Mouse (Mus musculus): ENCODE results near the gene Calml4. TPM values are rescaled to one million over a fixed set of nuclear protein-coding genes. Genes with fewer than 3 reads are reported as not detected.
A peak's percentile ranks its signal among the peaks of the same experiment; 100 is the strongest.

Gene Calml4
- polyA plus RNA-seq, 1 experiment from 2014 or later, result 32.8 TPM

DNA sequence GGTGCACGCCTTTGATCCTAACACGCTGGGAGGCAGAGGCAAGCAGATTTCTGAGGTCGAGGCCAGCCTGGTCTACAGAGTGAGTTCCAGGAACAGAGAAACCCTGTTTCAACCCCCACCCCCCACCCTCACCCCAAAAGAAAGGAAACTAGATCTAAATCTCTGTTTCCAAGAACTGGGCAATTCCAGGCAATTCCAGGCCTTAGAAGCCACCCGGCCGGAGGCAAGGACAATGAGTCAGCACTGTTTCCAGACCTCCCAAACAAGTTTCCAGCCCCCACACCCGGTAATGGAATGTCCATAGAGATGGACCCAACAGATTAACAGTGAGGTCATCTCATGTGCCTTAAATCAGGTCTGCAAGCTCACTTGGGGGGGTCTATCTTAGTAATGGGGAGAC, 28.0 kb upstream of the Calml4 start:
- 87% methylated on average over 6 of the region's 6 CpGs for WGBS
- Histone ChIP-seq H3K4me1 (replicated peaks; ENCODE audit: control insufficient read depth, insufficient read depth, low read length) (peaks cover 7% of the 10 kb centered on the region), H3K36me3 (replicated peaks; ENCODE audit: control insufficient read depth, insufficient read depth) (no peaks in the 10 kb centered on the region), H3K27me3 (ENCODE audit: control insufficient read depth, insufficient read depth, low read length) (no peaks in the 10 kb centered on the region), H3K9ac (no peak overlapping the region), H3K27ac (no peak overlapping the region), H3K4me3 (replicated peaks; ENCODE audit: low read length) (no peak overlapping the region), H3K9me3 (ENCODE audit: control insufficient read depth, low read length) (no peaks in the 10 kb centered on the region), H3K4me2 (replicated peaks) (no peak overlapping the region)
- DNase-seq (ENCODE audit: low spot score), result no peak
- no peak for ATAC-seq (ENCODE audit: low FRiP score)

GRCm38 (mm10) chr9:62834906-62835305, 23.0 kb upstream of the Calml4 start:
- DNase-seq (ENCODE audit: low spot score) (no peak), ATAC-seq (ENCODE audit: low FRiP score) (no peak)
- no peak overlapping the region for H3K9ac ChIP-seq
- H3K36me3 ChIP-seq (replicated peaks; ENCODE audit: control insufficient read depth, insufficient read depth), result no peaks in the 10 kb centered on the region
- WGBS, result 85% methylated on average over 5 of the region's 5 CpGs
- no peak overlapping the region for H3K4me2 ChIP-seq (replicated peaks)
- no peak overlapping the region for H3K27ac ChIP-seq
- peaks cover 8% of the 10 kb centered on the region for H3K4me1 ChIP-seq (replicated peaks; ENCODE audit: control insufficient read depth, insufficient read depth, low read length)
- H3K27me3 ChIP-seq (ENCODE audit: control insufficient read depth, insufficient read depth, low read length), result no peaks in the 10 kb centered on the region
- H3K9me3 ChIP-seq (ENCODE audit: control insufficient read depth, low read length), result no peaks in the 10 kb centered on the region
- H3K4me3 ChIP-seq (replicated peaks; ENCODE audit: low read length), result no peak overlapping the region

- DNase-seq (ENCODE audit: low spot score), result no peak
- ATAC-seq (ENCODE audit: low FRiP score), result no peak
- no peak overlapping the region for H3K4me3 ChIP-seq (replicated peaks; ENCODE audit: low read length)
- no peaks in the 10 kb centered on the region for H3K27me3 ChIP-seq (ENCODE audit: control insufficient read depth, insufficient read depth, low read length)
- H3K4me2 ChIP-seq (replicated peaks), result no peak overlapping the region
- H3K36me3 ChIP-seq (replicated peaks; ENCODE audit: control insufficient read depth, insufficient read depth), result no peaks in the 10 kb centered on the region
- H3K27ac ChIP-seq, result no peak overlapping the region
- peaks cover 8% of the 10 kb centered on the region for H3K4me1 ChIP-seq (replicated peaks; ENCODE audit: control insufficient read depth, insufficient read depth, low read length)
- H3K9me3 ChIP-seq (ENCODE audit: control insufficient read depth, low read length), result no peaks in the 10 kb centered on the region
- 53% methylated on average over 4 of the region's 4 CpGs for WGBS
- no peak overlapping the region for H3K9ac ChIP-seq
These were observed 22.0 kb upstream of the Calml4 start for GRCm38 (mm10) chr9:62835705-62836446.

GRCm38 (mm10) chr9:62837611-62838010, 20.3 kb upstream of the Calml4 start:
- WGBS, result 70% methylated on average over 3 of the region's 3 CpGs
- no peak for DNase-seq (ENCODE audit: low spot score)
- no peak overlapping the region for H3K4me3 ChIP-seq (replicated peaks; ENCODE audit: low read length)
- H3K9me3 ChIP-seq (ENCODE audit: control insufficient read depth, low read length), result no peaks in the 10 kb centered on the region
- no peak for ATAC-seq (ENCODE audit: low FRiP score)
- H3K27me3 ChIP-seq (ENCODE audit: control insufficient read depth, insufficient read depth, low read length), result no peaks in the 10 kb centered on the region
- H3K9ac ChIP-seq, result no peak overlapping the region
- peaks cover 8% of the 10 kb centered on the region for H3K4me1 ChIP-seq (replicated peaks; ENCODE audit: control insufficient read depth, insufficient read depth, low read length)
- H3K27ac ChIP-seq, result no peak overlapping the region
- no peaks in the 10 kb centered on the region for H3K36me3 ChIP-seq (replicated peaks; ENCODE audit: control insufficient read depth, insufficient read depth)
- no peak overlapping the region for H3K4me2 ChIP-seq (replicated peaks)

DNA sequence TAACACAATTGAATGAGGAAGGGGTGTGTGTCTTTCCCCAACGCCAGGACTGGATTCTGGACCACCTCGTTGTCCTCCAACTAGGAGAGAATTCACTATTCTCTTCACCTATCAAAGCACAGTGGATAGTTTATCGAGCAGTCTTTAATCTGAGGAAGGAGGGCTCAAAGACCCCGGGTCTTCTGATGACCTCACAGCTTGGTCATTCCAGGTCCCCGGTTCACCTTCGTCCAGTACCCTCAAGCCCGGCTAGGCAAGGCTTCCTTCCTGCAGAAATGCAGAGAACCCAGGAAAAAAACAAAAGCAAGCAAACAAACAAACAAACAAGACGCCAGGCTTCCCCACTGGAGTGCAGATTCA, 19.8 kb upstream of the Calml4 start:
- Histone ChIP-seq H3K4me3 (replicated peaks; ENCODE audit: low read length) (peak overlapping the region; percentile 64), H3K27ac (peak overlapping the region; percentile 38; the same call in 1 of the 2 replicates), H3K27me3 (ENCODE audit: control insufficient read depth, insufficient read depth, low read length) (no peaks in the 10 kb centered on the region), H3K4me2 (replicated peaks) (peak overlapping the region; percentile 87), H3K9ac (peak overlapping the region; percentile 78), H3K4me1 (replicated peaks; ENCODE audit: control insufficient read depth, insufficient read depth, low read length) (peaks cover 8% of the 10 kb centered on the region), H3K36me3 (replicated peaks; ENCODE audit: control insufficient read depth, insufficient read depth) (no peaks in the 10 kb centered on the region), H3K9me3 (ENCODE audit: control insufficient read depth, low read length) (no peaks in the 10 kb centered on the region)
- DNase-seq (ENCODE audit: low spot score) (no peak), ATAC-seq (ENCODE audit: low FRiP score) (no peak)
- WGBS, result 19% methylated on average over 8 of the region's 8 CpGs

GRCm38 (mm10) chr9:62838506-62839171, 19.2 kb upstream of the Calml4 start, which contains the start of gene Cln6:
Gene Cln6, plus strand, starts transcription at chr9:62838785.
- DNase-seq (ENCODE audit: low spot score) (peak; percentile 71), ATAC-seq (ENCODE audit: low FRiP score) (peak; percentile 89)
- no peaks in the 10 kb centered on the region for H3K36me3 ChIP-seq (replicated peaks; ENCODE audit: control insufficient read depth, insufficient read depth)
- H3K27ac ChIP-seq, result peak within 1 kb of the TSS; percentile 71
- H3K27me3 ChIP-seq (ENCODE audit: control insufficient read depth, insufficient read depth, low read length), result no peaks in the 10 kb centered on the region
- peak within 1 kb of the TSS; percentile 78 for H3K9ac ChIP-seq
- peaks cover 8% of the 10 kb centered on the region for H3K4me1 ChIP-seq (replicated peaks; ENCODE audit: control insufficient read depth, insufficient read depth, low read length)
- H3K4me2 ChIP-seq (replicated peaks), result peak within 1 kb of the TSS; percentile 87
- H3K9me3 ChIP-seq (ENCODE audit: control insufficient read depth, low read length), result no peaks in the 10 kb centered on the region
- peak within 1 kb of the TSS; percentile 64 for H3K4me3 ChIP-seq (replicated peaks; ENCODE audit: low read length)
- under 1% methylated on average over 47 of the region's 48 CpGs for WGBS

- Histone ChIP-seq H3K4me1 (replicated peaks; ENCODE audit: control insufficient read depth, insufficient read depth, low read length) (peaks cover 8% of the 10 kb centered on the region), H3K4me3 (replicated peaks; ENCODE audit: low read length) (peak overlapping the region; percentile 64), H3K27me3 (ENCODE audit: control insufficient read depth, insufficient read depth, low read length) (no peaks in the 10 kb centered on the region), H3K9me3 (ENCODE audit: control insufficient read depth, low read length) (no peaks in the 10 kb centered on the region), H3K27ac (peak overlapping the region; percentile 71; the same call in 1 of the 2 replicates), H3K4me2 (replicated peaks) (peak overlapping the region; percentile 87), H3K9ac (peak overlapping the region; percentile 78), H3K36me3 (replicated peaks; ENCODE audit: control insufficient read depth, insufficient read depth) (no peaks in the 10 kb centered on the region)
- DNase-seq (ENCODE audit: low spot score), result peak; percentile 51
- 14% methylated on average over 14 of the region's 14 CpGs for WGBS
- ATAC-seq (ENCODE audit: low FRiP score), result no peak
These were observed 18.6 kb upstream of the Calml4 start for GRCm38 (mm10) chr9:62839172-62839770.

GRCm38 (mm10) chr9:62843356-62844024, 14.4 kb upstream of the Calml4 start:
- ATAC-seq (ENCODE audit: low FRiP score) (no peak), DNase-seq (ENCODE audit: low spot score) (no peak)
- no peaks in the 10 kb centered on the region for H3K9me3 ChIP-seq (ENCODE audit: control insufficient read depth, low read length)
- no peak overlapping the region for H3K27ac ChIP-seq
- peaks cover 8% of the 10 kb centered on the region for H3K4me1 ChIP-seq (replicated peaks; ENCODE audit: control insufficient read depth, insufficient read depth, low read length)
- WGBS, result 86% methylated on average over 10 of the region's 10 CpGs
- H3K4me2 ChIP-seq (replicated peaks), result no peak overlapping the region
- H3K36me3 ChIP-seq (replicated peaks; ENCODE audit: control insufficient read depth, insufficient read depth), result no peaks in the 10 kb centered on the region
- no peak overlapping the region for H3K4me3 ChIP-seq (replicated peaks; ENCODE audit: low read length)
- no peaks in the 10 kb centered on the region for H3K27me3 ChIP-seq (ENCODE audit: control insufficient read depth, insufficient read depth, low read length)
- H3K9ac ChIP-seq, result no peak overlapping the region

DNA sequence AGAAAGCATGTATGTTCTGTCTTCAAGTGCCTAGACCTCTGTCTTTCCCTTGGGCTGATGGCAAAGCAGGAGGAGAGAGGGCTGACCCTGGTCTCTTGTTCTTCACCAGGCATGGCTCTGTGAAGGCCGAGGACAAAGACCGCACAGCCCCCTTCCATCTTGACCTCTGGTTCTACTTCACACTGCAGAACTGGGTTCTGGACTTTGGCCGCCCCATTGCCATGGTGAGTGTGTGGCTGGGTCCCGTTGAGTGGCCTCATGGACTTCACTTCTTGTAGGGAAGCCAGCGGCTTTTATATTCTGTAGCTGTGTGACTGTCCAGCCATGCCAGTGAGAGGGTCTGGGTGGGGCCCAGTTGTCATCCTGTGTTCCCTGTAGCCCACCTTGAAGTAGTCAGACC, 13.4 kb upstream of the Calml4 start:
- Histone ChIP-seq H3K9ac (no peak overlapping the region), H3K27me3 (ENCODE audit: control insufficient read depth, insufficient read depth, low read length) (no peaks in the 10 kb centered on the region), H3K4me3 (replicated peaks; ENCODE audit: low read length) (no peak overlapping the region), H3K4me2 (replicated peaks) (no peak overlapping the region), H3K9me3 (ENCODE audit: control insufficient read depth, low read length) (no peaks in the 10 kb centered on the region), H3K4me1 (replicated peaks; ENCODE audit: control insufficient read depth, insufficient read depth, low read length) (0 out of 2 replicates have a peak, but pooled peaks cover 2% of the 10 kb centered on the region), H3K36me3 (replicated peaks; ENCODE audit: control insufficient read depth, insufficient read depth) (no peaks in the 10 kb centered on the region), H3K27ac (no peak overlapping the region)
- ATAC-seq (ENCODE audit: low FRiP score), result no peak
- WGBS, result 96% methylated on average over 5 of the region's 5 CpGs
- DNase-seq (ENCODE audit: low spot score), result no peak
